Mouse (Mus musculus): ENCODE results near the gene Slc35f5. TPM values are rescaled to one million over a fixed set of nuclear protein-coding genes. Genes with fewer than 3 reads are reported as not detected.

Slc35f5 gene
- polyA plus RNA-seq, 2 experiments: 12.4 to 21.5 TPM

DNA sequence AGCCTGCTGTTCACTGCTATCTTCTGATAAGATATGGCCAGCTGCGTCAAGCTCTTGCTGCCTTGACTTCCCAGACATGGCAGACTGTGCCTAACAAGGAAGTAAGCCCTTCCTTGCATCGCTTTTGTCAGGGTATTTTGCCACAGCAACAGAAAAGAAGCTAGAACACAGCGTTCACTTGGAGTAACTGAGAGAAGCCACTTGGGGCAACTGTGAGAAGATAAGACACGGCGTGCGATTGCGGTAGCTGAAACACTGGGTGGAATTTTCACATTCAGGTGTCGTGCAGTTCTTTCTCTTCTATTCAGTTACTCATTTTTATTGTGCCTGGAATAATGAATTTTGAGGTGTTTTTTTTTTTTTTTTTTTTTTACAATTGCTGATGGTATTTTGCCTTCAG is 22.6 kb upstream of the Slc35f5 start:
- ATAC-seq (ENCODE audit: insufficient read depth) (no peak), DNase-seq (ENCODE audit: low read depth in 3 of 3, low spot score in 3 of 3) (no peak)
- H3K4me2 ChIP-seq (ENCODE audit: low read depth): no peak overlapping the region
- no peak overlapping the region for H3K9ac ChIP-seq (replicated peaks)
- H3K36me3 ChIP-seq (replicated peaks; ENCODE audit: control insufficient read depth, insufficient read depth, low read depth): no peaks in the 10 kb centered on the region
- no peaks in the 10 kb centered on the region for H3K27me3 ChIP-seq (ENCODE audit: control insufficient read depth, insufficient read depth, low read length)
- TF ChIP-seq EP300 (IDR thresholded peaks at IDR 0.05; ENCODE audit: low read depth): no peak
- TF ChIP-seq CTCF (IDR thresholded peaks at IDR 0.05; ENCODE audit: low read depth): no peak
- no peak overlapping the region for H3K4me3 ChIP-seq (ENCODE audit: insufficient read depth in 1 of 2, low read depth in 2 of 2, low read length in 2 of 2)
- no peaks in the 10 kb centered on the region for H3K9me3 ChIP-seq (ENCODE audit: control insufficient read depth, low read length)
- 56% methylated on average over 8 of the region's 8 CpGs for WGBS (ENCODE audit: insufficient replicate concordance)
- no peak overlapping the region for H3K27ac ChIP-seq
- H3K4me1 ChIP-seq (replicated peaks; ENCODE audit: control insufficient read depth in 2 of 2, insufficient read depth in 2 of 2, low read length in 1 of 2): no peaks in the 10 kb centered on the region

DNA sequence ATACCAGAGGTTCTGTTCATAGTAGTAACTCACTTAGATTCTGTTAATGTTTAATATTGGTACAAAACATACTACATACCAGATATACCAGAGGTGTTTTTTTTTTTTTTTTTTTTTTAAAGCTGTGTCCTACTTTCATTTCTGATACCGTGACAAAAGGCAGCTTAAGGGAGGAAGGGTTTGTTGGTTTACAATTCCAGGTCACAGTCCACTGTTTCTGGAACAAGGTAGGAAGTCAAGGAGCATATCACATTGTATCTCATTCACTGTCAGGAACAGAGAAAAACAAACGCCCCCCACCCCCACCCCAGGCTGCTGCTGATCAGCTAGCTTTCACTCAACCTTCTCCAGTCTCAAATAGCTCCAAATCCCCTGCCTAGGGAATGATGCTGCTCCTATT is 21.1 kb upstream of the Slc35f5 start:
- Histone ChIP-seq H3K4me1 (replicated peaks; ENCODE audit: control insufficient read depth in 2 of 2, insufficient read depth in 2 of 2, low read length in 1 of 2) (no peaks in the 10 kb centered on the region), H3K9me3 (ENCODE audit: control insufficient read depth, low read length) (no peaks in the 10 kb centered on the region), H3K4me3 (ENCODE audit: insufficient read depth in 1 of 2, low read depth in 2 of 2, low read length in 2 of 2) (no peak overlapping the region), H3K9ac (replicated peaks) (no peak overlapping the region), H3K27ac (no peak overlapping the region), H3K27me3 (ENCODE audit: control insufficient read depth, insufficient read depth, low read length) (no peaks in the 10 kb centered on the region), H3K4me2 (ENCODE audit: low read depth) (no peak overlapping the region), H3K36me3 (replicated peaks; ENCODE audit: control insufficient read depth, insufficient read depth, low read depth) (no peaks in the 10 kb centered on the region)
- ATAC-seq (ENCODE audit: insufficient read depth) (no peak), DNase-seq (ENCODE audit: low read depth in 3 of 3, low spot score in 3 of 3) (no peak)
- TF ChIP-seq EP300 (IDR thresholded peaks at IDR 0.05; ENCODE audit: low read depth): no peak
- TF ChIP-seq CTCF (IDR thresholded peaks at IDR 0.05; ENCODE audit: low read depth): no peak
- WGBS (ENCODE audit: insufficient replicate concordance): 58% methylated on average over 2 of the region's 2 CpGs

DNA sequence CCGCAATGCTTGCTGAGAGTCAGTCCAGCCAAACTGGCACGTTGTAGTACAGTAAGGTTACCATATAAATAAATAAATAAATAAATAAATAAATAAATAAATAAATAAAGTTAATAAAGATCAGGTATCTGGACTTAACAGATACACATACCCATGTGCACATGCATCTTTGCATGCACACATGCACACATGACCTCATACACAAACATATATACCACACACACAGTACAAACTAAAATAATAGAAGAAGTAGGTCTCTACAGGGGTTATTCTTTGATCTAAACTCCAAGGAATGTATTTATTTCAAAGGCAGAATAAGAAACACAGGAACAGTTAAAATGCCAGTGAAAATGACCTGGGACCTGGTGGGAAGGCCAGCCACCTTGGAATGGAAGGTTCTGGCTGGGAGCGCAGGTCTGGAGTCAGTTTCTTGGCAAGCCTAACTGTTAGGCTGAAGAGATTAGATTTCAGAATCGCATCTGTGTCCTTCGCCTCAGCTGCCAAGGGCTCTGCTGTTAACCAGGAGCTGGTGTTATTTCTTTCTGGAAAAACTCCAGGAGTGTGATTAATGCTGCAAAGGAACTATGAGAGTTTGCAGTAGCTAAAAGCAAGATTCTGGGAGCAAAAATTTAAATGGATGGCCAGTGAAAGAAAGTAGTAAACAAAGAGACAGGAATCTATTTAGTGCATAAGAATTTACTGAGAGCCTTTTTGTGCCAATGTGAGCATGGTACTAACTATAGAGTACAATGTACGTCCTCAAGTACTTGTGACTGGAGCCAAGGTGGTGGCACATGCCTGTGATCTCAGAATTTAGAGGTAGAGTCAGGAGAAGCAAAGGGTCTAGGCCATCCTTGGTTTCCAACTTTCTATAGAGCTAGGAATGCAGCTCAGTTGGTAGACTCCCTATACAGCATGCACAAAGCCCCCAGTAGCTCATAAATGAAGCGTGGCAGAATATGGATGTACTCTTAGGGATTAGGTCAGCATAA is 18.1 kb upstream of the Slc35f5 start:
- no peak overlapping the region for H3K4me2 ChIP-seq (ENCODE audit: low read depth)
- H3K4me3 ChIP-seq (ENCODE audit: insufficient read depth in 1 of 2, low read depth in 2 of 2, low read length in 2 of 2): no peak overlapping the region
- no peaks in the 10 kb centered on the region for H3K4me1 ChIP-seq (replicated peaks; ENCODE audit: control insufficient read depth in 2 of 2, insufficient read depth in 2 of 2, low read length in 1 of 2)
- no peaks in the 10 kb centered on the region for H3K36me3 ChIP-seq (replicated peaks; ENCODE audit: control insufficient read depth, insufficient read depth, low read depth)
- H3K9me3 ChIP-seq (ENCODE audit: control insufficient read depth, low read length): no peaks in the 10 kb centered on the region
- no peaks in the 10 kb centered on the region for H3K27me3 ChIP-seq (ENCODE audit: control insufficient read depth, insufficient read depth, low read length)
- 65% methylated on average over 7 of the region's 7 CpGs for WGBS (ENCODE audit: insufficient replicate concordance)
- no peak for TF ChIP-seq EP300 (IDR thresholded peaks at IDR 0.05; ENCODE audit: low read depth)
- no peak for TF ChIP-seq CTCF (IDR thresholded peaks at IDR 0.05; ENCODE audit: low read depth)
- ATAC-seq (ENCODE audit: insufficient read depth): no peak
- H3K27ac ChIP-seq: no peak overlapping the region
- H3K9ac ChIP-seq (replicated peaks): no peak overlapping the region
- DNase-seq (ENCODE audit: low read depth in 3 of 3, low spot score in 3 of 3): no peak

DNA sequence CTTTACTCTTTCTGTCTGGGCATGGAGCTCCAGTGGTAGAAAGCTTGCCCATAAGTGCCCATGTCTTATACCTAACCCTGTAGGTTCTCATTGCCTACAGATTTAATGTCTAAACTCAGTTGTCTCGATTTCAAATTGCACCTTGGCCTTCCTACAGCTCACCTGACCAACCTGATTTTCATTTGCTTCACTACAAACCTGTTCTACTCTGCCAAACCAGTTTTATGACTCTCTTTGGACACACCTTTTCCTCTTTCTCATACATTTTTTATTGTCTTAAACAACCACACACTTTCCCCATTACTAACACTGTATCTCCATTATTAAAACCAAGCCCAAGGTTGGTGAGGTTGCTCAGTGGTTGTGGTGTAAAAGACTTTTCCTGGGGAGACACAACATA is 10.5 kb upstream of the Slc35f5 start:
- Histone ChIP-seq H3K27ac (no peak overlapping the region), H3K4me2 (ENCODE audit: low read depth) (no peak overlapping the region), H3K9ac (replicated peaks) (no peak overlapping the region), H3K4me3 (ENCODE audit: insufficient read depth in 1 of 2, low read depth in 2 of 2, low read length in 2 of 2) (no peak overlapping the region), H3K27me3 (ENCODE audit: control insufficient read depth, insufficient read depth, low read length) (no peaks in the 10 kb centered on the region), H3K36me3 (replicated peaks; ENCODE audit: control insufficient read depth, insufficient read depth, low read depth) (no peaks in the 10 kb centered on the region), H3K9me3 (ENCODE audit: control insufficient read depth, low read length) (no peaks in the 10 kb centered on the region), H3K4me1 (replicated peaks; ENCODE audit: control insufficient read depth in 2 of 2, insufficient read depth in 2 of 2, low read length in 1 of 2) (peaks cover 0 to 2% of the 10 kb centered on the region in 2 experiments; a peak in 1 of 4 replicates)
- WGBS (ENCODE audit: insufficient replicate concordance): 24% methylated on average over 1 of the region's 1 CpGs
- ATAC-seq (ENCODE audit: insufficient read depth) (no peak), DNase-seq (ENCODE audit: low read depth in 3 of 3, low spot score in 3 of 3) (no peak)
- TF ChIP-seq CTCF (IDR thresholded peaks at IDR 0.05; ENCODE audit: low read depth) (no peak), EP300 (IDR thresholded peaks at IDR 0.05; ENCODE audit: low read depth) (no peak)

DNA sequence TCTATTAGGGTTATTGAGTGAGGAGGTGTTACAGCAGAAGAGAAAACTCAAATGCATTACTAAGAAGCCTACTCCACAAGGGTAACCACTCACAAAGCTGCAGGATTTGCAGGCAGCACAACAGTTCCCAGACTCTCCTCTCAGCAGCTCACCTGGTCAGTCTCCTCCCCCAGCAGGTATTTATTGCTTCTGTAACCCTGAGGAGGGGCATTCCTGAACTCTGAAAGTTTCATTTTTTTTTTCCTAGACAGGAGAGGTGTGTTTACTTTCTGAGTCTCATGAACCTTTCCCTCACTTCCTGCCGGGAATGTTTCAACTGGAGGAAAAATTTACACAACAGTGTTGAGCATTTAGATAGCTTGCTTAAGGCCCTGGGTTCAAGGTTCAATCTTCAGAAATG is 10.0 kb upstream of the Slc35f5 start:
- no peak for ATAC-seq (ENCODE audit: insufficient read depth)
- H3K4me2 ChIP-seq (ENCODE audit: low read depth): no peak overlapping the region
- peaks cover 0 to 2% of the 10 kb centered on the region in 2 experiments; a peak in 1 of 4 replicates for H3K4me1 ChIP-seq (replicated peaks; ENCODE audit: control insufficient read depth in 2 of 2, insufficient read depth in 2 of 2, low read length in 1 of 2)
- H3K9ac ChIP-seq (replicated peaks): no peak overlapping the region
- 44% methylated on average over 1 of the region's 1 CpGs for WGBS (ENCODE audit: insufficient replicate concordance)
- no peak for DNase-seq (ENCODE audit: low read depth in 3 of 3, low spot score in 3 of 3)
- no peak overlapping the region for H3K4me3 ChIP-seq (ENCODE audit: insufficient read depth in 1 of 2, low read depth in 2 of 2, low read length in 2 of 2)
- no peaks in the 10 kb centered on the region for H3K9me3 ChIP-seq (ENCODE audit: control insufficient read depth, low read length)
- H3K27me3 ChIP-seq (ENCODE audit: control insufficient read depth, insufficient read depth, low read length): no peaks in the 10 kb centered on the region
- H3K36me3 ChIP-seq (replicated peaks; ENCODE audit: control insufficient read depth, insufficient read depth, low read depth): no peaks in the 10 kb centered on the region
- no peak overlapping the region for H3K27ac ChIP-seq
- TF ChIP-seq EP300 (IDR thresholded peaks at IDR 0.05; ENCODE audit: low read depth) (no peak), CTCF (IDR thresholded peaks at IDR 0.05; ENCODE audit: low read depth) (no peak)
